Mouse (Mus musculus): ENCODE data around the gene Supt20.
"Not testable (repeated sequence)": the region's sequence is repeated elsewhere in the genome, so short reads cannot be mapped to it uniquely, and the experiment has no call there.

Gene Supt20

GRCm38 (mm10) chr3:54699759-54700301 lies 7.2 kb downstream of the Supt20 start:
- no peak for DNase-seq (ENCODE audit: extremely low spot score)

- not testable (repeated sequence) for DNase-seq (ENCODE audit: extremely low spot score)
Measured at GRCm38 (mm10) chr3:54704106-54704505, 11.5 kb downstream of the Supt20 start.

GRCm38 (mm10) chr3:54708972-54709371 lies 16.4 kb downstream of the Supt20 start:
- DNase-seq (ENCODE audit: extremely low spot score): no peak

- DNase-seq (ENCODE audit: extremely low spot score): no peak
Measured at GRCm38 (mm10) chr3:54714253-54714652, 21.6 kb downstream of the Supt20 start, which contains the start of gene Gm21958. Gm21958 (minus strand) TSS chr3:54714353.

GRCm38 (mm10) chr3:54715461-54715860 lies 22.9 kb downstream of the Supt20 start:
- no peak for DNase-seq (ENCODE audit: extremely low spot score)

- DNase-seq (ENCODE audit: extremely low spot score): no peak
Measured at GRCm38 (mm10) chr3:54717348-54717747, 24.7 kb downstream of the Supt20 start.

GRCm38 (mm10) chr3:54718947-54719346 lies 26.3 kb downstream of the Supt20 start:
- no peak for DNase-seq (ENCODE audit: extremely low spot score)

GRCm38 (mm10) chr3:54723741-54724500 lies 31.3 kb downstream of the Supt20 start:
- DNase-seq (ENCODE audit: extremely low spot score): no peak

- no peak for DNase-seq (ENCODE audit: extremely low spot score)
Measured at GRCm38 (mm10) chr3:54725344-54725743, 32.7 kb downstream of the Supt20 start.

- no peak for DNase-seq (ENCODE audit: extremely low spot score)
Measured at GRCm38 (mm10) chr3:54727588-54727987, 35.0 kb downstream of the Supt20 start.

GRCm38 (mm10) chr3:54728100-54728499 lies 35.5 kb downstream of the Supt20 start:
- no peak for DNase-seq (ENCODE audit: extremely low spot score)

GRCm38 (mm10) chr3:54731626-54732150 lies 39.1 kb downstream of the Supt20 start:
- no peak for DNase-seq (ENCODE audit: extremely low spot score)

- DNase-seq (ENCODE audit: extremely low spot score): no peak
Measured at GRCm38 (mm10) chr3:54732371-54732770, 39.8 kb downstream of the Supt20 start.

- peak; percentile 89 for DNase-seq (ENCODE audit: extremely low spot score)
Measured at GRCm38 (mm10) chr3:54734411-54735246, 42.0 kb downstream of the Supt20 start.

- peak; percentile 95 for DNase-seq (ENCODE audit: extremely low spot score)
Measured at GRCm38 (mm10) chr3:54735247-54736046, 42.8 kb downstream of the Supt20 start, which contains the start of the genes Exosc8 and Alg5. Exosc8 (minus strand) TSS chr3:54735393. Alg5 (plus strand) TSS chr3:54735539.

GRCm38 (mm10) chr3:54736101-54736927 lies 43.7 kb downstream of the Supt20 start:
- DNase-seq (ENCODE audit: extremely low spot score): no peak

- DNase-seq (ENCODE audit: extremely low spot score): no peak
Measured at GRCm38 (mm10) chr3:54737317-54737716, 44.7 kb downstream of the Supt20 start.

GRCm38 (mm10) chr3:54741965-54742364 lies 49.4 kb downstream of the Supt20 start:
- no peak for DNase-seq (ENCODE audit: extremely low spot score)

- DNase-seq (ENCODE audit: extremely low spot score): no peak
Measured at GRCm38 (mm10) chr3:54745799-54746198, 53.2 kb downstream of the Supt20 start.

GRCm38 (mm10) chr3:54753411-54753810 lies 60.8 kb downstream of the Supt20 start:
- no peak for DNase-seq (ENCODE audit: extremely low spot score)

All from embryo, embryonic 9.5 days (tissue).